Mouse (Mus musculus) midbrain, embryonic 11.5 days (tissue): Measurements from ENCODE around the gene LTO1. TPM values are rescaled to one million over a fixed set of nuclear protein-coding genes. Genes with fewer than 3 reads are reported as not detected.

ENCODE experiments used
- ATAC-seq: fragments of 200-750 bp; cut with Nextera tagmentation; 2 replicates; pipeline ENCODE4 v1.8.0; 2017; ENCODE audit warnings: moderate TSS enrichment, moderate library complexity; ENCODE audit not compliant: low FRiP score
- DNase-seq: peaks from one replicate; pipeline ENCODE4 v3.0.0; 2015; ENCODE audit warnings: low spot score; ENCODE audit errors: missing footprints
- H3K27ac ChIP-seq: fragments of 300-500 bp; sonication (generic); 2 replicates; pipeline ENCODE4 v1.5.1; 2014; ENCODE audit warnings: low read depth, low read length
- H3K27me3 ChIP-seq: fragments of 300-500 bp; sonication (generic); 2 replicates; pipeline ENCODE4 v1.6.1; 2014; ENCODE audit warnings: mild to moderate bottlenecking, low read length, moderate library complexity, mixed read lengths; ENCODE audit not compliant: control insufficient read depth, insufficient read depth
- H3K36me3 ChIP-seq: fragments of 300-500 bp; sonication (generic); 2 replicates; pipeline ENCODE4 v1.6.1; 2014; ENCODE audit warnings: mild to moderate bottlenecking, low read length, moderate library complexity, mixed read lengths; ENCODE audit not compliant: control insufficient read depth, insufficient read depth
- H3K4me1 ChIP-seq: fragments of 300-500 bp; sonication (generic); 2 replicates; pipeline ENCODE4 v1.6.1; 2014; ENCODE audit warnings: low read length; ENCODE audit not compliant: control insufficient read depth, insufficient read depth
- H3K4me2 ChIP-seq: fragments of 300-500 bp; sonication (generic); 2 replicates; pipeline ENCODE4 v1.6.1; 2014; ENCODE audit warnings: mild to moderate bottlenecking, moderate library complexity
- H3K4me3 ChIP-seq: fragments of 300-500 bp; sonication (generic); 2 replicates; pipeline ENCODE4 v1.5.1; 2014; ENCODE audit warnings: low read depth, low read length
- H3K9ac ChIP-seq: fragments of 300-500 bp; sonication (generic); 2 replicates; pipeline ENCODE4 v1.6.1; 2014; ENCODE audit warnings: low read length
- H3K9me3 ChIP-seq: fragments of 300-500 bp; sonication (generic); 2 replicates; pipeline ENCODE4 v1.6.1; 2016; ENCODE audit warnings: low read length; ENCODE audit not compliant: control insufficient read depth
- WGBS: fragments of 180-500 bp; shearing (Covaris S2); extraction: QIAGEN DNeasy Blood & Tissue Kit; methylation state at CpG from one replicate; pipeline ENCODE4 v1.1.7; 2014; 5-methylcytosine and 5-hydroxymethylcytosine counted together
- polyA plus RNA-seq: library from polyadenylated mRNA; unstranded; fragments of >200 nt; fragmentation: Nextera tagmentation; extraction: Ambion mirVana; gene quantifications from 2 replicates; pipeline ENCODE4 v1.2.1, GENCODE M21; 2014

LTO1 gene
- polyA plus RNA-seq = 28.0 TPM in 2 replicates

- Histone ChIP-seq H3K27ac (peak within 1 kb of the TSS; percentile 80), H3K9me3 (no peaks in the 10 kb centered on the region), H3K36me3 (peaks cover 6% of the 10 kb centered on the region; the same call in 1 of the 2 replicates), H3K9ac (peak within 1 kb of the TSS; percentile 82), H3K27me3 (no peaks in the 10 kb centered on the region), H3K4me3 (peak within 1 kb of the TSS; percentile 83), H3K4me2 (peak within 1 kb of the TSS; percentile 92), H3K4me1 (peaks cover 8% of the 10 kb centered on the region)
- peak; percentile 92 for ATAC-seq
- WGBS = under 1% methylated on average over 55 of the region's 55 CpGs
- no peak for DNase-seq
Observed at GRCm38 (mm10) chr7:144914948-144915750, at the start of gene LTO1. Gene LTO1 (plus strand): TSS chr7:144915100.

DNA sequence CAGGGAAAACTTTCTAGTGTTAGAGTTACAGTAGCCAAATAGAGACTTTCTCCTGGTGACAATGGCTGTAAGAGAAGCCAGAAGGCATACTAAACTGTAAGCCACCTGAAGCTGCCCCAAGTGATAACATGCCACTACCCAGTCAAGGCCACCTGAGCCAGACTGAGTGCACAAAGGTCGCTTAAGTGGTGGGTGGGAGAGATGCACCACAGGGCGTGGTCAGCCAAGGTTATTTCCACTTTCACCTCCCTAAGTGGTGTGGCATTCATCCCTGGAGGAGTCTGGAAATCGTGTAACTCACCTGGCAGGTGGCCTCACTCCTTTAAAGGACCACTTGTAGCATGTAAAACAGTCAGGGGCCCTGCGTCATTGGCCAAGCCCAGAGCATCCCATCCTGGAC, 47.7 kb upstream of the LTO1 start:
- Histone ChIP-seq H3K27me3 (peaks cover 32% of the 10 kb centered on the region), H3K9me3 (no peaks in the 10 kb centered on the region), H3K9ac (no peak overlapping the region), H3K4me2 (no peak overlapping the region), H3K27ac (no peak overlapping the region), H3K4me1 (no peaks in the 10 kb centered on the region; the same call in 1 of the 2 replicates), H3K4me3 (no peak overlapping the region), H3K36me3 (no peaks in the 10 kb centered on the region)
- no peak for ATAC-seq
- no peak for DNase-seq
- WGBS = 67% methylated on average over 4 of the region's 4 CpGs

DNA sequence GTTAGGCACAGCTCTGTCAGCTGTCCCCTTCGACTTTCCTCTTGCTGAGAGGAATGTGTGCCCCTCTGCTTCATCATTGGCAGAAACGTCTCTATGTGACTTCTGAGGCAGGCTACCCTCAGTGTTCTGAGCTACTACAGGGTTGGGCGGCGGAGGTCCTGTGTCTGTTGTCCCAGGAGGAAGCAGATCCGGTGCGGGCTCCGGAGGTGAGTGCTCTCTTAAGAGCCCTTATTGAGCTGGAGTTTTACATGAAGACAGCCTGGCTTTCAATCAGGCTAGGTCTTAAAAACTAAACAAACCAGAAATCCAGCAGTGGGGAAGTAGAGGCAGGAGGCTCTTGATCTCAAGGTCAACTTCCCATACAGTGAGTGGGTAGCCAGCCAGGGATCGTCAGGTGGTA, 47.3 kb upstream of the LTO1 start:
- ATAC-seq (no peak), DNase-seq (no peak)
- no peak overlapping the region for H3K27ac ChIP-seq
- no peak overlapping the region for H3K4me2 ChIP-seq
- 80% methylated on average over 8 of the region's 8 CpGs for WGBS
- peaks cover 27% of the 10 kb centered on the region for H3K27me3 ChIP-seq
- H3K4me3 ChIP-seq = no peak overlapping the region
- H3K9ac ChIP-seq = no peak overlapping the region
- H3K4me1 ChIP-seq = no peaks in the 10 kb centered on the region
- no peaks in the 10 kb centered on the region for H3K9me3 ChIP-seq
- no peaks in the 10 kb centered on the region for H3K36me3 ChIP-seq

GRCm38 (mm10) chr7:144872420-144872819, 42.5 kb upstream of the LTO1 start:
- no peak overlapping the region for H3K27ac ChIP-seq
- 65% methylated on average over 4 of the region's 4 CpGs for WGBS
- H3K9ac ChIP-seq = no peak overlapping the region
- H3K4me1 ChIP-seq = peaks cover 4% of the 10 kb centered on the region
- H3K9me3 ChIP-seq = no peaks in the 10 kb centered on the region
- H3K4me2 ChIP-seq = no peak overlapping the region
- H3K4me3 ChIP-seq = no peak overlapping the region
- no peaks in the 10 kb centered on the region for H3K27me3 ChIP-seq
- H3K36me3 ChIP-seq = no peaks in the 10 kb centered on the region
- DNase-seq (no peak), ATAC-seq (no peak)

DNA sequence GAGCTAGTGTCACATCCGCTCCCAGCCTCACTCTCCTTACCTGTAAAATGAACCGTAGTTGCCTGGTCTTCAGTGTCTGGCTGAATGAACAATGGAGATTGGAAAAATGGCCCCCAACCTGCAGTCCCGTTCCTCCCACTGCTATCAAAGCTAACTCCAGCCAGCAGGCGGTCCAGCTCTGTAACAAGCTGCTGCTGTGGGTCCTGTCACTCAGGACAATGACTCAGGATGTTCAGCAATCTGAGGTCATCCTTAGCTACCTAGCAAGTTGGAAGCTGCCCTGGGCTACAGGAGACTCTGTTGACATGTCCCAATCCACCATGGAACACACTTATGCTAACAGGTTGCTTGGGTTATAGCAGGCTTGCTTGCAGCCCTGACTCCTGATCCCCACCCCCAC, 41.7 kb upstream of the LTO1 start:
- Histone ChIP-seq H3K27me3 (no peaks in the 10 kb centered on the region), H3K36me3 (no peaks in the 10 kb centered on the region), H3K9ac (no peak overlapping the region), H3K27ac (no peak overlapping the region), H3K4me1 (peaks cover 4% of the 10 kb centered on the region), H3K4me3 (no peak overlapping the region), H3K9me3 (no peaks in the 10 kb centered on the region), H3K4me2 (no peak overlapping the region)
- ATAC-seq (no peak), DNase-seq (no peak)
- 59% methylated on average over 4 of the region's 4 CpGs for WGBS

GRCm38 (mm10) chr7:144874226-144874625, 40.7 kb upstream of the LTO1 start:
- 70% methylated on average over 4 of the region's 4 CpGs for WGBS
- H3K27me3 ChIP-seq = no peaks in the 10 kb centered on the region
- ATAC-seq = no peak

DNA sequence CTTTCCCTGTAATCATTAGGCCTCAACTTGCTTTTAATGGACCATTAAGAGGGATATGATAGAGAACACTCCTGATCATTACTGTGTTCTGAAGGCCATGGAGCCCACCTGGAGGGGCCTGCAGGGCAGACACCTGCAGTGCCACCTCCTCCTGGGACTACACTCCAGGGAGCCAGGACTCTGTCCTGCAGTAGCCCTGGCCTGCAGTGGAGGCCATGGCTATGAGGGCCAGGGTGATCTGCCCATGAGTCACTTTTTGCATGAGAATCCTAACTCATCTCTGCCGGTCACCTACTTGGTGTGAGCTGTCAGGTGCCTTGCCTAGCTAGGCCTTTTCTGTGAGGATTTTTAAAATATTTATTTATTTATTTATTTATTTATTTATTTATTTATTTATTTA, 36.5 kb upstream of the LTO1 start:
- Histone ChIP-seq H3K4me3 (no peak overlapping the region), H3K9ac (no peak overlapping the region), H3K9me3 (no peaks in the 10 kb centered on the region), H3K4me2 (no peak overlapping the region), H3K27ac (no peak overlapping the region), H3K4me1 (peaks cover 4% of the 10 kb centered on the region), H3K27me3 (no peaks in the 10 kb centered on the region), H3K36me3 (no peaks in the 10 kb centered on the region)
- DNase-seq (no peak), ATAC-seq (no peak)
- WGBS = 93% methylated on average over 1 of the region's 1 CpGs

More at GRCm38 (mm10) chr7:144874226-144874625, 40.7 kb upstream of the LTO1 start:
- H3K4me2 ChIP-seq = no peak overlapping the region
- H3K36me3 ChIP-seq = no peaks in the 10 kb centered on the region
- no peak overlapping the region for H3K4me3 ChIP-seq
- DNase-seq = no peak
- H3K9ac ChIP-seq = no peak overlapping the region
- no peak overlapping the region for H3K27ac ChIP-seq
- H3K9me3 ChIP-seq = no peaks in the 10 kb centered on the region
- peaks cover 4% of the 10 kb centered on the region for H3K4me1 ChIP-seq

- DNase-seq = peak; percentile 68
- Histone ChIP-seq H3K27me3 (no peaks in the 10 kb centered on the region), H3K4me3 (no peak overlapping the region)
Observed at GRCm38 (mm10) chr7:144883106-144883505, 31.8 kb upstream of the LTO1 start.

DNA sequence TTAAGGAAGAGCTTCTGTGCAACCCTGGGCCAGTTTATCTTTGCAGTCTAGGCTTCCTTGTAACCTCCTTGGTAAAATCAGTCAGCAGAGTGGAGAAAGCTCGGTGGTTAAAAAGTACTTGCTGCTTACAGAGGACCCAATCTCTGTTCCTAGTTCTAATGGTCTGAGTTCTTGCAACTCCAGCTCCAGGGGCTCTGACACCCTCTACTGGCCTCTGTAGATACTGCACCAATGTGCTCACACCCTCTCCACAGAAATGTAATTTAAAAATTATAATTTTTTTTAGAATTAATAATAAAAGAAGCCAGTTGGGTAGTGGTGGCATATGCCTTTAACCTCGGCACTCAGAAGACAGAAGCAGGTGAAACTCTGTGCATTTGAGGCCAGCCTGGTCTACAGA, 27.2 kb upstream of the LTO1 start:
- WGBS = 83% methylated on average over 2 of the region's 2 CpGs
- ATAC-seq (no peak), DNase-seq (no peak)
- no peaks in the 10 kb centered on the region for H3K27me3 ChIP-seq
- no peak overlapping the region for H3K9ac ChIP-seq
- H3K4me2 ChIP-seq = no peak overlapping the region
- no peak overlapping the region for H3K27ac ChIP-seq
- H3K36me3 ChIP-seq = no peaks in the 10 kb centered on the region
- H3K9me3 ChIP-seq = no peaks in the 10 kb centered on the region
- no peak overlapping the region for H3K4me3 ChIP-seq
- H3K4me1 ChIP-seq = no peaks in the 10 kb centered on the region

More at GRCm38 (mm10) chr7:144883106-144883505, 31.8 kb upstream of the LTO1 start:
- Histone ChIP-seq H3K4me1 (no peaks in the 10 kb centered on the region), H3K36me3 (no peaks in the 10 kb centered on the region), H3K4me2 (no peak overlapping the region), H3K9me3 (no peaks in the 10 kb centered on the region), H3K9ac (no peak overlapping the region), H3K27ac (no peak overlapping the region)
- WGBS = 63% methylated on average over 2 of the region's 2 CpGs
- ATAC-seq = no peak
